Mouse (Mus musculus): Measurements from ENCODE around the gene Wwc2.
A peak's percentile ranks its signal among the peaks of the same experiment; 100 is the strongest.
"Not testable (repeated sequence)": the region's sequence is repeated elsewhere in the genome, so short reads cannot be mapped to it uniquely, and the experiment has no call there.

Wwc2 gene

DNA sequence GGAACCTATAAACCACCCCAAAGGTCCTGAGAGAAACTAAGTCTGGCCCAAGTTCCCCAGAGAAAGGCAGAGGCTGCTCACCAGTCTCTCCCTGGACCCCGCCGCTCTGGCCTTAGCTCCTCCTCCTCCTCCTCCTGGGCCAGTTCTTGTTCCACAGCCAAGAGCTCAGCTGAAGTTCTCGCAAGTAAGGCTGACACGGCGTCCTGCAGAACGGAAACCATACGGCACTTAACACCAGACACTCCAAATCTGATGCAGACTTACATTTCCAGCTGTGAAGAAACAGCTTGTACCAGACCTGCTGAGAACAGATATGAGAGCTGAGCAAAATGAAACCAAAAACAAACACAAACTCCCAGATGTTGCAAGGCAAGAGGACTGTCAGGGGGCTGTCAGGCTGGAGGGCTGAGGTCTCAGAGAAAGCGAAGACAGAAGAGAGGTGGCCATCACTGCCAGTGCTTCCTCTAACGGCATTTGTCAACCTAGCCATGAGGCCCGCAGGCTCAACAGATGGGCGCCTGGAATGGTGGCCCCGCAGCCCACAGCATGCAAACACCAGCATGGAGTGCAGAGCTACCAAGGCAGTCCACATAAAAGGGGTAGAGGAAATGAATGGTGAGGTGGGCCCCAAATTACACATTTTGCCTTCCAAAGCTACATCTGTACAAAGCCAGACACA is 138.8 kb downstream of the Wwc2 start:
- no peak for DNase-seq (ENCODE audit: low read depth, low spot score)

GRCm38 (mm10) chr8:47849842-47850241 is 140.9 kb downstream of the Wwc2 start:
- no peak for DNase-seq (ENCODE audit: low read depth, low spot score)

- no peak for DNase-seq (ENCODE audit: low read depth, low spot score)
Measured at GRCm38 (mm10) chr8:47847931-47848330, 142.8 kb downstream of the Wwc2 start.

- no peak for DNase-seq (ENCODE audit: low read depth, low spot score)
Measured at GRCm38 (mm10) chr8:47847161-47847560, 143.6 kb downstream of the Wwc2 start.

GRCm38 (mm10) chr8:47845956-47846355 is 144.8 kb downstream of the Wwc2 start:
- DNase-seq (ENCODE audit: low read depth, low spot score): peak; percentile 48

DNA sequence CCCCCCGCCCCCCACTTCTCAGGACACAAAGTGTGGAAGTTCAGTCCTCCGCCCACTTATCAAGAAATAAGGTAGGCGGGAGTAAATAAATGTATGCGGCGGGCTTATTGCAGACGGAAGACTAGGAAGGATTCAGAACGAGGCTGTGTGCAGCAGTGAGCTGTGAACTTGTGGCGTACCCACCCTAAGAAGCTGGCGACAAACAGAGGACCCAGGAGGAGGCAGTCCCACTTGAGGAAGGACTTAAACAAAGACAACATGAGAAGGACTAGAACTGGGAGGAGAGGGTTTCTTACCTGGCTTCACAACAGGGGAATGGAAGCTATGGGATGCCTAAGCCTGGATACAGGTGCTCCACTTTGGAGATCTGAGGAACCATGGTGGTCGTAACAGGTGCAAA is 147.1 kb downstream of the Wwc2 start:
- DNase-seq (ENCODE audit: low read depth, low spot score): no peak

DNA sequence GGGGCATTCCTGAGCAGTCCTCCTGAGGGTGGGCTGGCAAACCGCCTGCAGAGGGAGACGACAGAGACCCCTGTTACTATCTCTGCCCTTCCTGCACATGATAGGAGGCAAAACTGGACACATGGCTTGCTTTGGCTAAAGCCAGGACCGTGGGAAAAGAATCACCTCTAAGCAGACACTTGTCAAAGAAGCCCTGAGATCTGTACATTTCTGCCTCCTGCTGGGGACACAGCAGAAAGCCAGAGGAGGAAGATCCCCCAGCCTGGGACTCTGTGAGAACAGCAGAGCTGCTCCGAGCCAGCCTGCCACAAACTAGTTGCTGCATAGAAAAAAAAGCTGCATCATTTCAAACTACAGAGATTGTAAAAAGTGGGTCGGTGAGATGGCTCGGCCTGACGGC is 147.7 kb downstream of the Wwc2 start:
- DNase-seq (ENCODE audit: low read depth, low spot score): no peak

DNA sequence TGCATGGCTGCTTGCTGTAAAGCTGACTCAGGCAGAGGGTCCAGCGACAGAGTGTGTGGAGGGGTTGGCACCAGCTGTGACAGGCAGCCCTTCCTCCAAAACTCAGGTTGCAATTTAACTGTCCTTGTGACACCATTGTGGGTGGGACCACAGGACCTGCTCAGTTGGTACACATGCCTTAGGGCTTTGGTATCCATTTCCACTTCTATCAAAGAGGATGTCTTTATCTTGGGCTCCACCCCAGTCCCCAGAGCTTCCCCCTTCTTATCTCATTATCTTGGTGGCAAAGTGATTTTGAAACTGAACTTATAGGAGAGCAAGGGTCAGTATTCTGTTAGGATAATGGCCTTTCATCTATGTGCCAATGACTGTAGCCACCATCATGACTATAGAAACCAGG is 156.8 kb downstream of the Wwc2 start:
- no peak for DNase-seq (ENCODE audit: low read depth, low spot score)

- no peak for DNase-seq (ENCODE audit: low read depth, low spot score)
Measured at GRCm38 (mm10) chr8:47832616-47833015, 158.1 kb downstream of the Wwc2 start.

GRCm38 (mm10) chr8:47826911-47827310 is 163.8 kb downstream of the Wwc2 start:
- DNase-seq (ENCODE audit: low read depth, low spot score): no peak

DNA sequence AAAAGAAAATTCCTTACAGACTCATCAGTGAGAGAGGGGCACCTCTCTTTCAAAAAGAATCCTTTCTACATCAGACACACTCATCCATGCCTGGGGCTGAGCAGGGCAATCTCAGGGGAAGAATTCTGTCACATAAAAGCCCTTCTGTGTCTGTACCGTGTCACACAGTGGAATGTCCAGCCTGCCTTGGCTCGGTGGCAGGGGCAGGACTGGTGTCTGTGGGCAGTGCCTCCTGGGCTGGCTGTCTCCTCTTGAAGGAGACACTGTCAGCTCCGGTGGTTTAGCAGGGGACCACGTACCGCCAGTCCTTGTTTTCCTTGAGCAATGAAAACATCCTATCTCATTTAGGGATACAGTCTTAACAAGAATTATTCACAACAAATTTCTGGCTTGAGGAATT is 165.1 kb downstream of the Wwc2 start:
- no peak for DNase-seq (ENCODE audit: low read depth, low spot score)

DNA sequence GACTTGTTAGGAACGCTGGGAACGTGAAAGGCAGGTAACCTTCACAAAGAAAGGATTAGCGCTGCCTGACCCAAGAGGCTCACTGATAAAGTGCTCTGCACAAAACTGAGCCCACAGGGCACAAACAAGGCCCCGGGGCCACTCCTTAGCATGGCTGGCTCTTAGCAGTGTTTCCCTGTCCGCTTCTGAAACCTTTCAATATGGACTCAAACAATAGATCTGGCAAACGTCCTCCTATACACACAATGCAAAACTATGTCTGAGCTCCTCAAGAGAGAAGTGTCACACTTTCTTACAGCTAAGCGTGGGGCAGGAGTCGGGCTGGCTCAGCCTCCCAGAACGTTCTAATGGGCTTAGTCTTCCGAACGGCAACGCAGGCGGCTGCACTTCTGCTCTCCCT is 166.5 kb downstream of the Wwc2 start, which contains the start of gene Cldn22:
Gene Cldn22 (plus strand): TSS at position 301 of the 400 bp plus-strand sequence.
- no peak for DNase-seq (ENCODE audit: low read depth, low spot score)

DNA sequence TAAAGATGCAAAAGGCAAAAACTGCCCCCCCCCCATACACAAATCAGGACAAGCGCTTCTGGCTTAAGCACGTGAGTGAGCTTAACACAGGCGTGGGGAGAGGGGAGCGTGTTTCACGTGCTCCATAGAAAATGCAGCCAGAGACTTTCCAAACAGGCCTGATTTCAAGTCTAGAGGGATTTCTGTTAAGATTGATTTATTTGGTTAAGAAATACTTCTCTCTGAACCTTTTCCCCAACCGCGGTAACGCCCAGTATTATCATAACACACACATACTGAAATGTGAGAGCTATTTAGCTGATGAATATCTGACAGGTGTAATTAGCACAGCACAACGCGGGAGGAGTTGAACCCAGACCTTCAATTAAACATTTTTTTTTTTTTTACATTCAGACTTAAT is 166.9 kb downstream of the Wwc2 start:
- no peak for DNase-seq (ENCODE audit: low read depth, low spot score)

GRCm38 (mm10) chr8:47822541-47822940 is 168.2 kb downstream of the Wwc2 start:
- DNase-seq (ENCODE audit: low read depth, low spot score): not testable (repeated sequence)

DNA sequence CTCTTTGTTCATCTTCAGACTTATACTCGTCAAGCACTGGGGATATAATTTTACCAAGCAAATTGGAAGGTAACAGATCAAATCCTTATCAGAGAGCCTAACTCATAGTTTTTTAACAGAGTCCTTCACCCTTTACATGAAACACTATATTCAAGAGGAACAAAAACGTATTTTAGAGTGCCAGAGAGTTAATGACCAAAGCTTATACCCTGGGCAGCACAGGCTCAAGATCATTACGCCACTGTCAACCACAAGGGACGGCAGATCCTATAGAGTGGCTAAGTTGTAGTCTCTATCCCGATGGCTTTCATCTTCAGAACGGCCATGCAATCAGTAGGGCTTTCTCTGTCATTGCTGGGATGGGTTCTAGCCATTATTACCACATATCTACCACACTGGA is 168.9 kb downstream of the Wwc2 start, which contains the start of gene Cldn24:
Gene Cldn24 (plus strand): TSS at position 301 of the 400 bp plus-strand sequence.
- no peak for DNase-seq (ENCODE audit: low read depth, low spot score)

- DNase-seq (ENCODE audit: low read depth, low spot score): no peak
Measured at GRCm38 (mm10) chr8:47820914-47821772, 169.6 kb downstream of the Wwc2 start.

- no peak for DNase-seq (ENCODE audit: low read depth, low spot score)
Measured at GRCm38 (mm10) chr8:47819034-47819433, 171.7 kb downstream of the Wwc2 start.

- peak; percentile 35 for DNase-seq (ENCODE audit: low read depth, low spot score)
Measured at GRCm38 (mm10) chr8:47811221-47811620, 179.5 kb downstream of the Wwc2 start.

GRCm38 (mm10) chr8:47810666-47811015 is 180.1 kb downstream of the Wwc2 start:
- DNase-seq (ENCODE audit: low read depth, low spot score): no peak

DNA sequence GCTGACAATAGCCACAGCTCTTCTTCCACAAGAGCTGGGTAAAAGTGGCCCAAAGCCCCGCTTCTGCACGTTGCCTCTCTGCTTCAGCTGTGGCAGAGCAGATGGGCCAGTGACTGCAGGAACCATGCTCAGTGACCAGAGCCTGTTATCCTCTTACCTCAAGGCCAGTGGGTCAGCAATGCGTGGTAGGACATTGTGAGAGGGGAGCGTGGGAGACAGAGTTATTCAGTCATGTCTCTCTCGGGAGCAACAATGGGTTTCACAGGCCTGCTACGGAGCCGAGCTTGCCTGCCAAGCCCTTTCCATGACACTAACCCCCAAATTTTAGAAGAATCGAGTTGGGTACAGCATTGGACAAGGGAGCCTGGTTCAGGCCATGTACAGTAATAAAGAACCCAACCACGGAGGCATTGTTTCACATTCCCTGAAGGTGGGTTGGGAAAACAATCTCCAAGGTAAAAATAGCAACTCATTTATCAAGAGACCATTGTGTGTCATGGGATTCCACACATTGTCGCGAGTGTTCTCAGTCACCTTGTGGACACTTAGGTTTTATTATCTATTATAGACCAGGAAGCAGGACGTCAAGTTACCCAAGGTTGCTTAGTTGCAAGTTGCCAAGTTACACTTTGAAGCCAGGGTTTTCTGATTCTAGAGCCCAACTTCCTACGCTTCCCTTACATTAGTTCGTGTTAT is 180.6 kb downstream of the Wwc2 start:
- no peak for DNase-seq (ENCODE audit: low read depth, low spot score)

DNA sequence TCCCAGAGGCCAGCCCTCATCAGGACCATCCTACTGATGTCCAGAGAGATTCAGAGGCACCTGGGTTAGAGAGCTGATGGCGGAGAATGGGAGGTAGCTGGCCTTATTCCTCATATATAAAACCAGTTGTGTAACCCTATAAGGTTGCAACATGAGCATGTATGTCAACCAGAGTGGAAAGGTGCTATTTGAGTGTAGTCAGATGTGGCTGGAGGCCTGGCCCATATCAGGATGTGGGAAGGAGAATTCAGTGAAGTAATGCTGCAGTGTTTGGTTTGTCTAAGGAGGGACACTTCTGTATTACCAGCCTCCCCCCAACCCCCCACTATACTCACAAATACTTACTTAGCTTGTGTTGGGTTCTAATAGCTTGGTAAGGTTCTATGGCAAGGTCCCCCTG is 186.5 kb downstream of the Wwc2 start:
- DNase-seq (ENCODE audit: low read depth, low spot score): no peak

DNA sequence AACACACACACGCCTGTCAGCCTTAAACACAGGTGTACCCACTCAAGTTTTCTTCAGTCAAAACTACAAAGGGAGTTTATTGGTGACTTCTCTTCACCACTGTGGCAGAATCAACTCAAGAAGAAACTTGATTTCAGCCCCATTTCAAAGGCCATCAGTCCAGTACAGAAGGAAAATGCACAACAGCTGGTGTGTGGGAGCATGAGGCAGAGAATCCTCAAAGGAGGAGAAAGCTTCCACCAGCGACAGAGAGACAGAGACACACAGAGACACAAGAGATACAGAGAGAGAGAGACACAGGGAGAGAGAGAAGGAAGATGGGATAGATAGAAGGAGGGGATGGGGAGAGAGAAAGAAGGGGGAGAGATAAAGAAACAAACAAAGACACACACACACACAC is 188.4 kb downstream of the Wwc2 start:
- no peak for DNase-seq (ENCODE audit: low read depth, low spot score)

Data from mesoderm, embryonic 11.5 days (tissue).